Mouse (Mus musculus) cerebellum, adult 2 months (tissue): Measurements from ENCODE around the gene Gga1. TPM values are rescaled to one million over a fixed set of nuclear protein-coding genes. Genes with fewer than 3 reads are reported as not detected.
A peak's percentile ranks its signal among the peaks of the same experiment; 100 is the strongest.

ENCODE experiments used
- DNase-seq, 2 experiments: peaks; one replicate each; pipeline ENCODE4 v3.0.0; 2021
- H3K27ac ChIP-seq: fragments of 200-500 bp; 2 replicates; pipeline ENCODE4 v1.5.1; 2012; ENCODE audit warnings: low read length, control low read depth, inconsistent platforms; ENCODE audit not compliant: insufficient read depth
- H3K27me3 ChIP-seq: fragments of 200-500 bp; 2 replicates; pipeline ENCODE4 v1.6.1; 2012; ENCODE audit warnings: inconsistent platforms, mild to moderate bottlenecking, low read length, moderate library complexity; ENCODE audit not compliant: control insufficient read depth, insufficient read depth
- H3K4me1 ChIP-seq: fragments of 200-500 bp; 2 replicates; pipeline ENCODE4 v1.6.1; 2011; ENCODE audit warnings: low read length; ENCODE audit not compliant: control insufficient read depth, insufficient read depth
- H3K4me3 ChIP-seq: fragments of 200-500 bp; replicated peaks from 2 replicates; pipeline ENCODE3; 2011; ENCODE audit warnings: mild to moderate bottlenecking, low read depth, low read length, control low read depth; ENCODE audit not compliant: insufficient read depth
- CTCF ChIP-seq: fragments of 200-500 bp; IDR thresholded peaks from 2 replicates; pipeline ENCODE4 v1.5.1; 2011; ENCODE audit warnings: low read depth, mild to moderate bottlenecking, control low read depth, low read length, moderate library complexity, borderline replicate concordance; ENCODE audit not compliant: insufficient read depth
- POLR2A ChIP-seq: fragments of 200-500 bp; IDR thresholded peaks from 2 replicates; pipeline ENCODE4 v1.6.1; 2011; ENCODE audit warnings: low read length, control low read depth, borderline replicate concordance; ENCODE audit not compliant: insufficient read depth
- WGBS: fragments of 180-500 bp; shearing (Covaris S2); methylation state at CpG from one replicate; pipeline ENCODE4 v1.1.7; 2018; 5-methylcytosine and 5-hydroxymethylcytosine counted together
- polyA plus RNA-seq: library from polyadenylated mRNA; depleted of rRNA; stranded (reverse); fragments of >200 nt; gene quantifications from 2 replicates; pipeline ENCODE4 v1.2.3, GENCODE M21; 2012; rRNA removed

Gene Gga1
- polyA plus RNA-seq, 1 experiment, result 80.8 TPM

- WGBS, result 85% methylated on average over 7 of the region's 7 CpGs
- Histone ChIP-seq H3K4me3 (no peak overlapping the region), H3K27ac (no peak overlapping the region), H3K4me1 (peaks cover 16% of the 10 kb centered on the region), H3K27me3 (no peaks in the 10 kb centered on the region)
- TF ChIP-seq CTCF, result no peak
- no peak for TF ChIP-seq POLR2A
- no peak for DNase-seq
These were observed 53.9 kb downstream of the Gga1 start for GRCm38 (mm10) chr15:78930801-78931426.

GRCm38 (mm10) chr15:78931577-78931976 is 54.6 kb downstream of the Gga1 start:
- Histone ChIP-seq H3K4me3 (no peak overlapping the region), H3K27me3 (no peaks in the 10 kb centered on the region), H3K4me1 (peaks cover 12% of the 10 kb centered on the region), H3K27ac (no peak overlapping the region)
- 14% methylated on average over 3 of the region's 3 CpGs for WGBS
- no peak for DNase-seq
- TF ChIP-seq POLR2A, result no peak
- peak; percentile 63 for TF ChIP-seq CTCF

GRCm38 (mm10) chr15:78934784-78935320 is 57.9 kb downstream of the Gga1 start, which contains the start of gene Nol12:
TSS of gene Nol12 (plus strand) at chr15:78934933.
- WGBS, result under 1% methylated on average over 42 of the region's 42 CpGs
- H3K4me1 ChIP-seq, result peaks cover 4% of the 10 kb centered on the region; the same call in 1 of the 2 replicates
- peak; percentile 85 to 89 for DNase-seq
- peak within 1 kb of the TSS; percentile 94 for H3K4me3 ChIP-seq
- TF ChIP-seq POLR2A (peak; percentile 62), CTCF (no peak)
- no peaks in the 10 kb centered on the region for H3K27me3 ChIP-seq
- H3K27ac ChIP-seq, result peak within 1 kb of the TSS; percentile 35

- Histone ChIP-seq H3K4me3 (no peak overlapping the region), H3K27ac (no peak overlapping the region), H3K4me1 (peaks cover 4% of the 10 kb centered on the region; the same call in 1 of the 2 replicates), H3K27me3 (no peaks in the 10 kb centered on the region)
- no peak for DNase-seq
- 90% methylated on average over 12 of the region's 12 CpGs for WGBS
- TF ChIP-seq CTCF, result no peak
These were observed 59.4 kb downstream of the Gga1 start for GRCm38 (mm10) chr15:78936403-78936802.

GRCm38 (mm10) chr15:78937311-78937710 is 60.3 kb downstream of the Gga1 start:
- DNase-seq, result no peak
- H3K4me3 ChIP-seq, result no peak overlapping the region
- peaks cover 4% of the 10 kb centered on the region; the same call in 1 of the 2 replicates for H3K4me1 ChIP-seq
- 63% methylated on average over 10 of the region's 10 CpGs for WGBS
- no peak for TF ChIP-seq POLR2A
- no peak for TF ChIP-seq CTCF
- no peaks in the 10 kb centered on the region for H3K27me3 ChIP-seq
- no peak overlapping the region for H3K27ac ChIP-seq

GRCm38 (mm10) chr15:78937963-78938362 is 61.0 kb downstream of the Gga1 start:
- Histone ChIP-seq H3K4me3 (no peak overlapping the region), H3K4me1 (peaks cover 4% of the 10 kb centered on the region; the same call in 1 of the 2 replicates), H3K27me3 (no peaks in the 10 kb centered on the region), H3K27ac (no peak overlapping the region)
- DNase-seq, result no peak
- WGBS, result 23% methylated on average over 2 of the region's 2 CpGs
- TF ChIP-seq CTCF (no peak), POLR2A (no peak)

- TF ChIP-seq CTCF (no peak), POLR2A (no peak)
- no peak for DNase-seq
- peaks cover 4% of the 10 kb centered on the region; the same call in 1 of the 2 replicates for H3K4me1 ChIP-seq
- H3K4me3 ChIP-seq, result no peak overlapping the region
- 88% methylated on average over 13 of the region's 13 CpGs for WGBS
- no peaks in the 10 kb centered on the region for H3K27me3 ChIP-seq
- no peak overlapping the region for H3K27ac ChIP-seq
These were observed 63.3 kb downstream of the Gga1 start for GRCm38 (mm10) chr15:78940325-78940724.

- WGBS, result 0% methylated on average over 9 of the region's 9 CpGs
- H3K4me3 ChIP-seq, result peak overlapping the region; percentile 74
- peaks cover 2% of the 10 kb centered on the region; the same call in 1 of the 2 replicates for H3K4me1 ChIP-seq
- H3K27ac ChIP-seq, result peak overlapping the region; percentile 78
- H3K27me3 ChIP-seq, result no peaks in the 10 kb centered on the region
- DNase-seq, result peak; percentile 85 to 91
- TF ChIP-seq CTCF, result peak; percentile 76; the same call in 1 of the 2 replicates
- peak; percentile 46; the same call in 1 of the 2 replicates for TF ChIP-seq POLR2A
These were observed 65.7 kb downstream of the Gga1 start for GRCm38 (mm10) chr15:78942663-78943062.

Other genes starting within 250 kb of the Gga1 start
- 18.0 and 20.6 TPM in 2 replicates for gene Elfn2, start 158.4 kb upstream of the Gga1 start, polyA plus RNA-seq
- gene Mfng, start 103.7 kb upstream of the Gga1 start, polyA plus RNA-seq, result 3.8 and 4.4 TPM in 2 replicates
- gene Card10, start 74.1 kb upstream of the Gga1 start, polyA plus RNA-seq, result 7.1 and 8.2 TPM in 2 replicates
- 73.2 and 77.3 TPM in 2 replicates for gene Cdc42ep1, start 34.6 kb upstream of the Gga1 start, polyA plus RNA-seq
- gene Lgals2, start 21.7 kb upstream of the Gga1 start, polyA plus RNA-seq, result 0.87 and 1.2 TPM in 2 replicates
- 0.10 TPM in 2 replicates for gene Gm49510, start 22.5 kb downstream of the Gga1 start, polyA plus RNA-seq
- 25.8 and 28.2 TPM in 2 replicates for gene Sh3bp1, start 22.6 kb downstream of the Gga1 start, polyA plus RNA-seq
- gene Pdxp, start 36.7 kb downstream of the Gga1 start, polyA plus RNA-seq, result 204 and 211 TPM in 2 replicates
- gene Lgals1, start 49.5 kb downstream of the Gga1 start, polyA plus RNA-seq, result 64.7 and 71.7 TPM in 2 replicates
- 30.7 and 34.4 TPM in 2 replicates for gene Nol12, start 57.7 kb downstream of the Gga1 start, polyA plus RNA-seq
- 35.3 and 39.4 TPM in 2 replicates for gene Triobp, start 70.5 kb downstream of the Gga1 start, polyA plus RNA-seq
- gene H1f0, start 151.3 kb downstream of the Gga1 start, polyA plus RNA-seq, result 197 and 242 TPM in 2 replicates
- 0.11 and 0.26 TPM in 2 replicates for gene Galr3, start 164.7 kb downstream of the Gga1 start, polyA plus RNA-seq
- 40.7 and 42.8 TPM in 2 replicates for gene Ankrd54, start 185.7 kb downstream of the Gga1 start, polyA plus RNA-seq
- gene Eif3l, start 198.0 kb downstream of the Gga1 start, polyA plus RNA-seq, result 88.1 and 93.0 TPM in 2 replicates
- 35.9 and 37.0 TPM in 2 replicates for gene Micall1, start 231.7 kb downstream of the Gga1 start, polyA plus RNA-seq